Mouse (Mus musculus): ENCODE data around the gene Fuk. TPM values are rescaled to one million over a fixed set of nuclear protein-coding genes. Genes with fewer than 3 reads are reported as not detected.
"Not testable (repeated sequence)": the region's sequence is repeated elsewhere in the genome, so short reads cannot be mapped to it uniquely, and the experiment has no call there.

Fuk gene
- polyA plus RNA-seq, 1 experiment from 2014 or later: 6.9 TPM

DNA sequence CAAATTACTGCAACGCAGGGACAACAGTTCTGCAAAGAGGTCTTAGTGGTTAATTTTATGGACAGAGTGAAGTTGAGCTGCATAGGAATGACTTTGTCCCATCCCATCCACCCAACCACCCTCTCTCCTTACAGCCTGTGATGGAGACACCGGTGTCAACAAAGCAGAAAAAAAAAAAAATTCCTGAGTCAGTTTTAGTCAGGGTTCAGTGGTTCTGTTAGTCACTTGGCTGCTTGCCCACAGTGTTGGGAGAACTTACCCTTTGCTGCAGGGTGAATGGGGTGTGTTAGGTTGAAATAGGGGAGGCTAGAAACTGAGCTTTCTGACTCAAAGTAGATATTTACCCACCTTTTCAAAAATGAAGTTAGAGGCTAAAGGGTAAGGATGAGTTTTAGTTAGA is 15.1 kb upstream of the Fuk start:
- no peak overlapping the region for H3K4me3 ChIP-seq
- no peak overlapping the region for H3K27ac ChIP-seq (replicated peaks)
- H3K4me2 ChIP-seq: no peak overlapping the region
- H3K9ac ChIP-seq: no peak overlapping the region
- WGBS: 48% methylated on average over 2 of the region's 2 CpGs
- no peaks in the 10 kb centered on the region for H3K9me3 ChIP-seq
- peaks cover 34% of the 10 kb centered on the region for H3K4me1 ChIP-seq (replicated peaks)
- H3K36me3 ChIP-seq: no peaks in the 10 kb centered on the region
- no peaks in the 10 kb centered on the region for H3K27me3 ChIP-seq
- no peak for ATAC-seq (ENCODE audit: low read depth)

DNA sequence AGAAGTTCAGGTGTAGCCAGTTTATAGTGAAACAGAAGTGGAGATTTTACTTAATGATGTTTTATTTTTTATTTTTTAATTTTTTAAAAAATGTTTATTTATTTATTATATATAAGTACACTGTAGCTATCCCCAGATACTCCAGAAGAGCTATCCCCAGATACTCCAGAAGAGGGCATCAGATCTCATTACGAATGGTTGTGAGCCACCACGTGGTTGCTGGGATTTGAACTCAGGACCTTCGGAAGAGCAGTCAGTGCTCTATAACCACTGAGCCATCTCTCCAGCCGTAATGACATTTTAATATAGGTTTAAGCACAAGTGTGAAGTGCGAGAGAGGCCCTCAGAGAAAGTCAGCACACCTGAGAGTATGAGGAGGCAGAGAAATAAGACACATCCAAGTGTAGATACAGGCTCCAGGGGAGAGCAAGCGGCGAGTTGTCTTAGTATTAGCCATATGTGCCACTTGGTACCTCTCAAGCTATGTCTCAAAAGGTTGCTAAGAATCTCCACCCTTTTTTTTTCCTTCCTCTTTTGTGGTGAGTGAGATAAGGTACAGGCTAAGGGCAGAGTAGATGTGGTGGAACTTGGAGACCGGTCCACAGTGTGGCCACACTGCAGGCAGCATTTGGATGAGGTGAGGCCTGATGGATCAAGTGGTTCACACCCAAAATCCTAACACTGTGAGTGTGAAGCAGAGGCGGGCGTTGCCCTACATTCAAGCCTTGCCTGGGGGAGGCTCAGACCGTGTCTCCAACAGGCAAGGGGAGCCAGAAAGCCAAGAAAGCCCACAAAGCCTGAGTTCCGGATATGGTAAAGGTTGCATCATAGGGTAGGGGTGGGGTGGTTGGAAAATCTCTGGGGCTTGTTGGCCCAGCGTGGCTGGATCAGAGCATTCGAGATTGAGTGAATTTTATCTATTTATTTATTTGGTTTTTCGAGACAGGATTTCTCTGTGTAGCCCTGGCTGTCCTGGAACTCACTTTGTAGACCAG is 9.6 kb upstream of the Fuk start:
- Histone ChIP-seq H3K9me3 (no peaks in the 10 kb centered on the region), H3K9ac (no peak overlapping the region), H3K27me3 (no peaks in the 10 kb centered on the region), H3K4me2 (no peak overlapping the region), H3K27ac (replicated peaks) (no peak overlapping the region), H3K36me3 (no peaks in the 10 kb centered on the region), H3K4me1 (replicated peaks) (no peaks in the 10 kb centered on the region), H3K4me3 (no peak overlapping the region)
- no peak for ATAC-seq (ENCODE audit: low read depth)
- 87% methylated on average over 15 of the region's 15 CpGs for WGBS

DNA sequence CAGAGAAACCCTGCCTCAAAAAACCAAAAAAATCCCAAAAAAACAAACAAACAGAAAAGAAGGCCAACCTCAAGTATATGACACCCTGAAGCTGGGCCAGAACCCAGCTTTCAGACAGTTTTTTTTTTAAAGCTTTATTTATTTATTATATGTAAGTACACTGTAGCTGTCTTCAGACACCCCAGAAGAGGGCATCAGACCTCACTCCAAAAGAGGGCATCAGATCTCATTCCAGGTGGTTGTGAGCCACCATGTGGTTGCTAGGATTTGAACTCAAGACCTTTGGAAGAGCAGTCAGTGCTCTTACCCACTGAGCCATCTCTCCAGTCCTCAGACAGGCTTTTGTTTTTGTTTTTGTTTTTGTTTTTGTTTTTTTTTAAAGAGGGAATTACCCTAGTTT is 7.6 kb upstream of the Fuk start:
- H3K27me3 ChIP-seq; H3K4me1 ChIP-seq (replicated peaks); H3K4me3 ChIP-seq; H3K27ac ChIP-seq (replicated peaks); H3K9me3 ChIP-seq; ATAC-seq (ENCODE audit: low read depth); H3K9ac ChIP-seq; H3K4me2 ChIP-seq; H3K36me3 ChIP-seq: not testable (repeated sequence)

DNA sequence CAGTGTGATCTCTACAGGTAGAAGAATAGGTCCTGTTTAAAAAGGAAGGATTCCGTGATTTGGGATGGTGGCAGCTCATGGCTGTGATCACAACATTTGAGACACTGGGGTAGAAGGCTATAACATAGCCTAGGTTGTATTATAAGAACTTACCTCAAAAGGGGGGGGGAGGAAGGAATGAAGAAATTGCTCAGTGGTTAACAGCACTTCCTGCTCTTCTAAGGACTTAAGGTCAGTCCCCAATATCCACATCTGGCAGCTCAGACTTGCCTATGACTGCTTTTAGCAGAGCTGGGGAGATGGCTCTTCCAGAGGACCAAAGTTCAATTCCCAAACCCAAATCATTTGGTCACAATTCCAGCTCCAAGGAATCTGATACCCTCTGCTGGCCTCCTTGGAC is 4.4 kb upstream of the Fuk start:
- Histone ChIP-seq H3K4me1 (replicated peaks) (peaks cover 3% of the 10 kb centered on the region), H3K27ac (replicated peaks) (no peak overlapping the region), H3K36me3 (no peaks in the 10 kb centered on the region), H3K4me2 (no peak overlapping the region), H3K9ac (no peak overlapping the region), H3K27me3 (no peaks in the 10 kb centered on the region), H3K9me3 (no peaks in the 10 kb centered on the region), H3K4me3 (no peak overlapping the region)
- WGBS: 92% methylated on average over 1 of the region's 1 CpGs
- no peak for ATAC-seq (ENCODE audit: low read depth)

DNA sequence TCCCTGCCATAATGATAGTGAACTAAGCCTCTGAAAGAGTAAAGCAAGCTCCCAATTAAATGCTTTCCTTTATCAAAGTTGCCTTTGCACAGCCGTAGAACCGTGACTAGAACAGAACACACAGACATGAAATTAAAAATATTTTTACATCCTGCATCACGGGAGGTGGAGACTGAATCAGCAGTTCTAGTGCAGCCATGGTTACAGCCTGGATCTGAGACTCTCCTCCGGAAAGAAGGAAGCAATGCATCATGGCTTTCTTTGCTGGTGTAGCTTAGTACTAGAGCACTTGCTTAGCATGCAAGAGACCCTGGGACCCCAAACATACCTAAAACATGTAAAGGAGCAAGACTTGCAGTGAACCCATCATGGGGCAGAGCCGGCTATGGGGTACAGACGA is 3.1 kb upstream of the Fuk start:
- 85% methylated on average over 6 of the region's 6 CpGs for WGBS
- H3K4me1 ChIP-seq (replicated peaks): peaks cover 6% of the 10 kb centered on the region

DNA sequence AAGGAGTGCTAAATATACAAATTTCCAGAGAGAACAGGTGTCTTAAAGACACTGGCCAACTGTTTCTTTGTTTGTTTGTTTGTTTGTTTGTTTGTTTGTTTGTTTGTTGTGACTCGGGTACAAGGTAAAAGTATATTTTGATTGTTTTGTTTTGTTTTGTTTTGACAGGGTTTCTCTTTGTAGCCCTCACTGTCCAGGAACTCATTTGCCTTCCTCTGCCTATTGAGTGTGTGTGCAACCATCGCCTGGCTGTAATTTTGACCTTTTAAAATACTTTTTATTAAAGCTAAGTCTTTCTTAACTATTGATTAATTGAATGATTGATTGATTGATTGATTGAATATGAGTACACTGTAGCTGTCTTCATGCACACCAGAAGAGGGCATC is 284 bp upstream of the Fuk start:
- Histone ChIP-seq H3K4me1 (replicated peaks) (peaks cover 6% of the 10 kb centered on the region), H3K9me3 (no peaks in the 10 kb centered on the region), H3K27ac (replicated peaks) (no peak overlapping the region), H3K4me2 (peak overlapping the region; percentile 67), H3K9ac (no peak overlapping the region), H3K4me3 (peak overlapping the region; percentile 68), H3K36me3 (peaks cover 16% of the 10 kb centered on the region), H3K27me3 (no peaks in the 10 kb centered on the region)
- WGBS: 61% methylated on average over 2 of the region's 2 CpGs
- ATAC-seq (ENCODE audit: low read depth): peak; percentile 28; the same call in 1 of the 2 replicates

More for the DNA sequence above, 3.1 kb upstream of the Fuk start:
- Histone ChIP-seq H3K9ac (no peak overlapping the region), H3K4me2 (no peak overlapping the region), H3K4me3 (no peak overlapping the region), H3K27me3 (no peaks in the 10 kb centered on the region), H3K36me3 (no peaks in the 10 kb centered on the region), H3K27ac (replicated peaks) (no peak overlapping the region), H3K9me3 (no peaks in the 10 kb centered on the region)
- ATAC-seq (ENCODE audit: low read depth): no peak

DNA sequence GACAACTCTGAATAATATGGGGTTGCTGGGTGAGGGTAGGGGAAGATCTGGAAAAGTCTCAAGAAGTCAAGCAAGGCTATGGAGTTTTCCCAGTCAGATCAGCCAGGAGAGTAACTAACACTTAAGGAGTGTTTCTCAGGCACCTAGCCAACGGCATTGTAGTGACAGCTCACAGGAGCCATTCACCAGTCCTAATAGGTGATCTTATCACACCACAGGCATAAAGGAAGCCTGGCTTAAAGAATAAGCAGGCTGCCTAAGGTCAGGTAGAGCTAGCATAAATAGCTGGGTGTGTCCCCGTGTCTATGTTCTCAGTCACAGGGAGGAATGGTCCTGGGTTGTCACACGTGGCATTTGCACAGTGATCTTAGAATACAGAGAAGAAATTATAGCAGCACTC is 1.2 kb downstream of the Fuk start:
- H3K4me1 ChIP-seq (replicated peaks): peaks cover 6% of the 10 kb centered on the region
- 86% methylated on average over 3 of the region's 3 CpGs for WGBS
- H3K4me2 ChIP-seq: no peak overlapping the region
- H3K27ac ChIP-seq (replicated peaks): no peak overlapping the region
- no peaks in the 10 kb centered on the region for H3K27me3 ChIP-seq
- no peaks in the 10 kb centered on the region for H3K9me3 ChIP-seq
- H3K9ac ChIP-seq: no peak overlapping the region
- ATAC-seq (ENCODE audit: low read depth): no peak
- peaks cover 19% of the 10 kb centered on the region for H3K36me3 ChIP-seq
- no peak overlapping the region for H3K4me3 ChIP-seq

DNA sequence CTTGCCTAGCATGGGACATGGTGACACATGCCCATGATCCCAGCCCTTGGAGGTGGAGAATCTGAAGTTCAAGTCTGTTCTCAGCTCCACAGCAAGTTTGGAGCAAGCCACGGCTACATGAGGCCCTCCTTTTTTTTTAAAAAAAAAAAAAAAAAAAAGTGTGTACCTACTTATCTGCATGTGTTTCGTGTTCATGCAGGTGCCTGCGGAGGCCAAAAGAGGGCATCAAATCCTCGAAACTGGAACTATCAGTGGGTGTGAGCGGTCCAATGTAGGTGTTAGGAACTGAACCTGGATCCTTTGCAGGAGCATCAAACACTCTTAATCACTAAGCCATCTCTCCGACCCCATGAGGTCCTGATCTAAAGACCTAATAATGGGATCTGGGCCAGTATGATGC is 4.8 kb downstream of the Fuk start:
- peaks cover 6% of the 10 kb centered on the region for H3K4me1 ChIP-seq (replicated peaks)
- H3K36me3 ChIP-seq: peaks cover 34% of the 10 kb centered on the region
- no peak overlapping the region for H3K27ac ChIP-seq (replicated peaks)
- no peak overlapping the region for H3K4me2 ChIP-seq
- H3K9me3 ChIP-seq: no peaks in the 10 kb centered on the region
- ATAC-seq (ENCODE audit: low read depth): no peak
- H3K4me3 ChIP-seq: no peak overlapping the region
- H3K27me3 ChIP-seq: no peaks in the 10 kb centered on the region
- 93% methylated on average over 6 of the region's 6 CpGs for WGBS
- H3K9ac ChIP-seq: no peak overlapping the region

DNA sequence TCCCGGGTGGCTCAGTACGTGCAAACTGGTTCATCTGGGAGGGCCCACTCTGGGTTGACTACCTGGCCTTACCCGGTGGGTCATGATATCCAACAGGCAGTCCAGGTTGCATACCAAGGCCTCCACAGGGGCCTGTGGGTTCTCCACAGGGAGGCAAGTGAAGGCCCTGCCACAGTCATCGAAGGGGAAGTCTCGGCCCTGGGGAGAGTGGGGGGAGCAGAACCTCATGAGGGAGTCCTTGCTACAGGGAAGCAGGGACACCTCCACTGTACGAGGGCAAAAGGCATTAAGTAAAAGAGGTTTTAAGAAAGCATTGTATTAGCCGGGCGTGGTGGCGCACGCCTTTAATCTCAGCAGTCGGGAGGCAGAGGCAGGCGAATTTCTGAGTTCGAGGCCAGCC is 6.5 kb downstream of the Fuk start:
- H3K36me3 ChIP-seq: peaks cover 38% of the 10 kb centered on the region
- no peak overlapping the region for H3K4me2 ChIP-seq
- ATAC-seq (ENCODE audit: low read depth): no peak
- H3K9ac ChIP-seq: no peak overlapping the region
- H3K4me3 ChIP-seq: no peak overlapping the region
- no peaks in the 10 kb centered on the region for H3K27me3 ChIP-seq
- H3K4me1 ChIP-seq (replicated peaks): no peaks in the 10 kb centered on the region
- WGBS: 94% methylated on average over 13 of the region's 13 CpGs
- H3K9me3 ChIP-seq: no peaks in the 10 kb centered on the region
- no peak overlapping the region for H3K27ac ChIP-seq (replicated peaks)

DNA sequence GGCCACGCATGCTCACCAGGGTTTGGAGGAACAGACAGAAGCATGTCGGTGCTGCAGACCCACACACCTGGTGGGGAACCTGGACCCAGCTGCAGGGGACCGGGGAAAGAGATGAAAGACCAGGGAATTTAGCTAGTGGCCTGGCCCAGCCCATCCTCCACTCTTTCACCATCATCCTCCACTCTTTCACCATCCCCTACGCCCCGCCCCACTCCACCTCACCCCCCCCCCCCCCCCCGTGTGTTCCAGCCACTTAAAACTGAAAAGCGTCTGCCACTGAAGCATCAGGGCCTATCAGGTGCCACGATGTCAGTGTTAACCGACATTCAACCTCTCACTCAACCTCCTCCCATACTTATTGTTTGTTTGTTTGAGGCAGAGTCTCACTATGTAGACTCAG is 7.0 kb downstream of the Fuk start:
- no peaks in the 10 kb centered on the region for H3K4me1 ChIP-seq (replicated peaks)
- WGBS: 90% methylated on average over 6 of the region's 9 CpGs
- no peak for ATAC-seq (ENCODE audit: low read depth)

DNA sequence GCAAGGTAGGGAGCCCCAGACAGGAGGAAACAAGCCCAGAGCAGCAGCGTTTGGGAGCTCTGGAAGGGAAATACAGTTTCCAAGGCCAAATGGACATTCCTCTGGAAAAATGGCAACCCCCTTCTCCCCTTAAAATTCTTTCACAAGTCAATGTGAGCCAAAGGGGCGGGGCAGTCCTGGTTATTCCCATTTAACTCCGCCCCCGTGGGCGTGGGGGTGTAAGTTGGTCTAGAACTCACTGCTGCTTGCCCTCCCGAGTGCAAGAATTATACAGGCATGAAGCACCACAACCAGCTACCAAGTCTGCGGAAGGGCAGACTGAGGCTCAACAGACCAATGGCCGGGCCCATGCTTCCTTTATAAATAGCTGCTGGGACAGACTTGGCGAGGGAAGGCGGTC is 7.4 kb downstream of the Fuk start:
- Histone ChIP-seq H3K36me3 (peaks cover 40% of the 10 kb centered on the region), H3K9ac (no peak overlapping the region), H3K27me3 (no peaks in the 10 kb centered on the region), H3K4me2 (no peak overlapping the region), H3K4me3 (no peak overlapping the region), H3K27ac (replicated peaks) (no peak overlapping the region), H3K4me1 (replicated peaks) (no peaks in the 10 kb centered on the region), H3K9me3 (no peaks in the 10 kb centered on the region)
- 87% methylated on average over 10 of the region's 10 CpGs for WGBS
- ATAC-seq (ENCODE audit: low read depth): no peak

More for the DNA sequence above, 7.0 kb downstream of the Fuk start:
- Histone ChIP-seq H3K4me3 (no peak overlapping the region), H3K36me3 (peaks cover 38% of the 10 kb centered on the region), H3K9me3 (no peaks in the 10 kb centered on the region), H3K9ac (no peak overlapping the region), H3K27me3 (no peaks in the 10 kb centered on the region), H3K4me2 (no peak overlapping the region), H3K27ac (replicated peaks) (no peak overlapping the region)

DNA sequence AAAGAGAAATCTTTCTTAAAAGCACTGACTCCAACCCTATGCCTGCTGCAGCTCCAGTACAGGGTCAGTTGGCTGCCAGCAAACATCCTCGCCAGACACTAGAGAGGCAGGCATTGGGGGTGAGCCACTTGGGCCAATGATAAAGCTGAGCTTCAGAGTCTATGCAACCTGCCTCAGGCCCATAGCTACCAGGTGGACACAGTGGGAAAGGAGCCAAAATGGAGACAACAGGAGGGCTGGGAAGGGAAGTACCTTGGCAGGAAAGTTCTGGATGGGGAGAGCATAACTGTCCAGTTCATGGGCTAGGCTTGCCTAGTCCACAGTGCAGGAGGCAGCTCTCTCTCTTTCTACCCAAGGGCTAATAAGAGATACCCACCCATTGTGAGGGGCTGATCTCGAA is 9.4 kb downstream of the Fuk start:
- Histone ChIP-seq H3K4me2 (no peak overlapping the region), H3K27me3 (no peaks in the 10 kb centered on the region), H3K9me3 (no peaks in the 10 kb centered on the region), H3K4me1 (replicated peaks) (no peaks in the 10 kb centered on the region), H3K9ac (no peak overlapping the region), H3K4me3 (no peak overlapping the region), H3K27ac (replicated peaks) (no peak overlapping the region), H3K36me3 (peaks cover 43% of the 10 kb centered on the region)
- ATAC-seq (ENCODE audit: low read depth): no peak
- WGBS: 94% methylated on average over 2 of the region's 2 CpGs

DNA sequence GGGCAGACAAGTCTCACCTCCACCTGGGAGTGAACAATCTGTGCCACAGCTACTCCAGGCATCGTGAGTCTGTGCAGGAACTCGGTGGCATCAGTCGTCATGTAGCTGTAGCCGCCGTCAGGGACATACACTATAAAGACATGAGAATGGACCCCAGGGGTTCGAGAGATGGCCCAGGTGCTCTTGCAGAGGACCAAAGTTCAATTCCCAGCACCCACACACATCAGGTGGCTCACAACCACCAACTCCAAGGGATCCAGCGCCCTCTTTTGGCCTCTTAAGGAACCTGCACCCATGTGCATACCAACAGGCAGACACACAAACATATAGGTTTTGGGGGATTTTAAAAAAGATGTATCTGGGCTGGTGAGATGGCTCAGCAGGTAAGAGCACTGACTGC is 10.2 kb downstream of the Fuk start:
- no peaks in the 10 kb centered on the region for H3K4me1 ChIP-seq (replicated peaks)
- no peak overlapping the region for H3K4me2 ChIP-seq
- H3K9me3 ChIP-seq: no peaks in the 10 kb centered on the region
- ATAC-seq (ENCODE audit: low read depth): no peak
- 92% methylated on average over 7 of the region's 7 CpGs for WGBS
- no peak overlapping the region for H3K9ac ChIP-seq
- no peaks in the 10 kb centered on the region for H3K27me3 ChIP-seq
- no peak overlapping the region for H3K27ac ChIP-seq (replicated peaks)
- H3K4me3 ChIP-seq: no peak overlapping the region
- H3K36me3 ChIP-seq: peaks cover 45% of the 10 kb centered on the region

All from neural tube, embryonic 13.5 days (tissue).